Mouse (Mus musculus) urinary bladder, postnatal 25 days (tissue): ENCODE measurements around the gene Auts2.
"Not testable (repeated sequence)": the region's sequence is repeated elsewhere in the genome, so short reads cannot be mapped to it uniquely, and the experiment has no call there.

ENCODE experiments used
- DNase-seq: peaks from one replicate; pipeline ENCODE4 v3.0.0; 2022; ENCODE audit warnings: low spot score

Auts2 gene

DNA sequence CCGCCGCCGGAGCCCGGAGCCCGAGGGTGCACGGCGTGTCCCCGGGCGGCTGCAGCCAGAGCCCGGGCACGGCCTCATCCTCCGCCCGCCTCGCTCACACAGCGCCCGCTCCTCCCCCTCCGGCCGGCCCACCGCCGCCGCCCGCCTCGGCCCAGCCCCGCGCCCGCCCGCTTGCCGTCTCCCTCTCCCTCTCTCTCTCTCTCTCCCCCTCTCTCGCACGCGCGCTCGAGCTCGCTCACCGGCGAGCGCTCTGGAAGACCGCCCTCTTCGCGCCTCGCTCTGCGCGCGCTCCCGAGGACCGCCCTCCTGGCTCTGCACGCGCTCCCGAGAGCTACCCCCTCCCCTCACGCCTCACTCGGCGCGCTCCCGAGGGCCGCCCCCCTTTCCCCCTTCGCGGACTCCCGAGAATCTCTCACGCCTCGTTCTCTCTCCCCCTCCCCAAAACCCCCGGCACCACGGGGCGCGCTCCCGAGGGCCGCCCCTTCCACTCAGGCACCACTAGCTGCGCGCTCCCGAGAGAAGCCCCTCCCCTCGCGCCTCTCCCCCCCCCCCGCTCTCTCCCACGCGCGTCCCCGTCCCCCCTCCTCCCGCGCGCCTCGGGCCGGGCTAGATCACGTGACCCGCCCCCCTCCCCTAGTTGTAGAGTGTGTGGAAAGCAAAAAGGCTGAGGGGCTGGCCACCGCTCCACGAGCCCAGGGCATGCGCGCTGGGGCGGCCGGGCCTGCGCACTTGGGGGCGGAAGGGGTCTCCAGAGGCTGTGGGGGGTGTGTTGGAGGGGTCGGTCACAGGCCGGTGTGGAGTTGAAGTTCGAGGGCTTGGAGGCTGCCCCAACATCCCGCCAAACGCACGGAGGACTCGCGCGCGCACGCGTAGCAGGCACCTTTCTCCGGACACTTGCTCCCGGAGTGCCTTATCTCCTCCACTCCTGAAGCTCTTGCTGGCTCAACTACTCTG lies at the start of gene Auts2:
TSS of gene Auts2 (minus strand) at position 227 of the 954 bp plus-strand sequence.
- peak; percentile 80 for DNase-seq

- no peak for DNase-seq
These were observed 48.9 kb upstream of the Auts2 start for GRCm38 (mm10) chr5:132591721-132592695.

GRCm38 (mm10) chr5:132579774-132580173 lies 36.6 kb upstream of the Auts2 start:
- DNase-seq, result no peak

- DNase-seq, result not testable (repeated sequence)
These were observed 17.6 kb upstream of the Auts2 start for GRCm38 (mm10) chr5:132560771-132561170.

DNA sequence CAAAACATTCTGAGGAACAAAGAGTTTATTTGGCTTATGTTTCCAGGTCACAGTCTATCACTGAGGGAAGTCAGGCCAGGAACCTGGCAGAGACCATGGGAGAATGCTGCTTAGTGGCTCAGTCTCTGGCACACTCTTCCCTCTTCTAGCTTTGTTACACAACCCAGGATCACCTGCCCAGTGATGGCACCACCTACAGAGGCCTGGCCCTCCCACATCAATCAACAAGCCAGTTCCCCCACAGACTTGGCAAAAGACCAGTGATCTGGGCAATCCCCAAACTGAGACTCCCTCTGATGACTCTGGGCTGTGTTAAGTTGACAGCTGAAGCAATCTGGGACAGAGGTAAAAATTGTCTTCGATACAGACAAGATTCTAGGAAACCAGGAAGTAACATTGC lies 2.6 kb upstream of the Auts2 start:
- DNase-seq, result no peak

GRCm38 (mm10) chr5:132544176-132544995 lies 1.2 kb upstream of the Auts2 start:
- peak; percentile 10 for DNase-seq

DNA sequence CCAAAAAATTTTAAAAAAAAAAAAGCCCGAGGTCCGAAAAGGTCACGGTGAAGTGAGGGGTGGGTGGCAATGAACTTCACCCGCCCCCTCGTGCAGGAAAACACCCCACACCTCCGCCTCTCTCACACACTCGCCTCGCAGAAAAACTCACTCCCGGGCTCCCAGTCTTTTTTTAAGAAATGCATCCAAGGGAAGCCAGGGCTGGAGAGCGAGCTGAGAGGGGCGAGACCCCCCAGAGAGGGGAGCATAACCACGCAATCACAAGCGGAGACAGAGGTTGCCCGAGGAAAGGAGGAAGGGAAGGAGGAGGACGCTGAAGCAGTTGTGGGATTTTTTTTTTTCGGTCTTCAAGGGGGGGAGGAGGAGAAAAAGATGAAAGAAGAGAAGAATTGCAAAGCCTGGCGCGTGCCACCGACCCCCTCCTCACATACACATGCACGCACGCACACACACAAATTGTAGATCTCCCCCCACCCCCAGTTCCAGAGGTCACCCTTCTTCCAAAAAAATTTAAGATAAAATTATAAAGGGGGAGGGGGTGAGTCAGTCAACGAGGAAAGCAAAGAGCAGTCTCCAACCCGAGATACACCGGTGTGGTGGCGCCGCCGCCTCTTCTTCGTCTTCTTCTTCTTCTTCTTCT lies 643 bp downstream of the Auts2 start:
- no peak for DNase-seq

DNA sequence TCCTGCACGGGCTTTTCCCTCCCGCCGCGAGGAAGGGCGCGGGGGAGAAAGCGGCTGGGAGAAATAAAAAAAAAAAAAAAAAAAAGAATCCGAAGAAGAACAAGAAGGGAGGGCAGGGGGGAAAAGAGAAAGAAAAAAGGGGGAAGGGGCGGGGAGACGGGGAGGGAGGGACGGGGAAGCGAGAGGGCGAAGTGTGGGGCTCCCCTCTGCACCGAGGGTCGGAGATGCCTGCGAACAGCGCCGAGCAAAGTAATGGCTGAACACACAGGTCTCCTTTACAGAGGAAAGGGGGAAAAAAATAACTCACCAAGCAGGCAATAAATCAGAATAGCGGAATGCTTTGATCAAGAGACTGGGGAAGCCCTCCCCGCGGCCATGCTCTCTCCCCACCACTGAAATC lies 1.2 kb downstream of the Auts2 start:
- DNase-seq, result no peak

DNA sequence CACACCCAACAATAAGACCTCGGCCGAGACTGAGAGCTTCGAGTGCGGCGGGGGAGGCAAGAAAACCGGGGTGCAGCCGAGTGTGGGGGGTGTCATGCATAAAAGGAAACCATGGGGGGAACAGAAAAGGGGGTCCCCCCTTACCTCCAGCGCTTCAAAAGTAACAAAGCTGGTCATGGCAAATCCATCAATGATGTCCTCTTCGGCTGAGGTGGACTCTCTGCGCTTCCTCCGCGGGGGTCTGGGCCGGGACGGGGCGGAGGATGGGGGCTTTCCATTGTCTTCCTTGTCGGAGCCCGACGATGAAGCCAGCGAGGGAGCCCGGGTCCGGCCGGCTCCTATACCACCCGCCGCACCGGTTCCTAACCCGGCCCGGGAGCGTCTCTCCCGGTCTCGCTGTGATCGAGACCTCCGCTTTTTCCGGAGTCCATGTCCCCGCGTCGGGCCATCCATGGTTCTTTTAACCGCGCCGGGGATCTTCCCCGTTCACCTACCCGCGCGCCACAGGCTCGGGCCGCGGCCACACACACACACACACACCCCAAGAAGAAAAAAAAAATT lies 1.7 kb downstream of the Auts2 start:
- no peak for DNase-seq

GRCm38 (mm10) chr5:132540841-132541311 lies 2.3 kb downstream of the Auts2 start:
- no peak for DNase-seq

DNA sequence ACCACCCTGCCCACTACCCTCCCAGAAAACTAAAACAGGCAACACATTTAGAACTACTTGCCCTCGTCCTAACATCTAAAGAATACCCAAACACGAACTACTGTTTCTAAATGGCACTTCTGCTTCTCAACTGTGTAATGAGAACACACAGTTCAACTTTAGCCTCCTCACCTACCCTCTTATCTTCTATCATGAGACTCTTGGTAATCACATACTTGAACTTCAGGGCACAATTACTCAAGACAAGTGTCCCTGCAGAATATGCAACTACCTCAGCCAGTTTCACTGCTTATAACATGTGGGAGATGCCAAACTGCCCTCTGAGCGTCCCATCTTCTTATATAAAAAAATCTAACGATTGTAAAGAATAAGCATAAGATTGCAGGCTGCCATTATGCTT lies 5.7 kb downstream of the Auts2 start:
- no peak for DNase-seq

DNA sequence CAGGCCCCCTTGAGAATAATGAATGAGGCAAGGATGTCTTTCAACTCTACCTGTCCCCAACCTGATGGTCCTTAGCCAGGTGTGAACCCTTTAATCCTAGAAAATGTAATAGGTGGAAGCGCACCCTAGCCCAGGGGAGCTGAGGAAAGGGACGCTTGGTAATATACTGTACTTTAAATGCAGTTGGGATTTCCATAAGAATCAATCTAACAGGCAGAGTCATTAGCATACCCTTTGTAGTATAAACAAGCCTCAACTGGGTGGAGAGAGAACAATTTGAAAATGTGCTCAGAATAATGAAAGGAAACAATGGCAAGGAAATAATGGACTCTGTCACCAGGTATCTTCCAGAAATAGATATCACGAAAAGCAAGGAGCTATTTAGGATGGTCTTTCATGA lies 16.7 kb downstream of the Auts2 start:
- no peak for DNase-seq

DNA sequence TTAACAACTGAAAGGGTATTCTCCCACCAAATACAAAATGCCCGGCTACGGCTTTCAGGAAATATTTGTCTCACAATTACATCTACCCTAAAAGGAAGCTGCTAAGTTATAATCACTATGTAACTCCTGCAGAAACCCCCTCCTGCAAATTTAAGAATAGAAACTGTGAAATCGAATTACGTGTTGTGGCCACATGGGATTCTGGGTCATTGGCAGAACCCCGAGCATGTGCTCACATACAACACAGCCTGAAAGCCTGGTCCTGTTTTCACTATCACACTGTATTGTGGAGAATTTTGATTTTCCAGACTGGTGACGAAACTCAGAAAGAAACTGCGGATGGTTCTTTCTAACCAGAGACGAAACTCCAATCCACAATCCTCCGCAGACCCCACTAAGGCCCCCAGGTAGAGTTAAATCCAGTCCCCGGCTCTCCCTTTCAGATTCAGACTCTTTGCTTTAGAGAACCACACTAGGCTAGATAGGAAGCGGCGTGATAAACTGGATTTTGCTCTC lies 21.7 kb downstream of the Auts2 start:
- DNase-seq, result no peak

- DNase-seq, result no peak
These were observed 25.3 kb downstream of the Auts2 start for GRCm38 (mm10) chr5:132517879-132518278.

DNA sequence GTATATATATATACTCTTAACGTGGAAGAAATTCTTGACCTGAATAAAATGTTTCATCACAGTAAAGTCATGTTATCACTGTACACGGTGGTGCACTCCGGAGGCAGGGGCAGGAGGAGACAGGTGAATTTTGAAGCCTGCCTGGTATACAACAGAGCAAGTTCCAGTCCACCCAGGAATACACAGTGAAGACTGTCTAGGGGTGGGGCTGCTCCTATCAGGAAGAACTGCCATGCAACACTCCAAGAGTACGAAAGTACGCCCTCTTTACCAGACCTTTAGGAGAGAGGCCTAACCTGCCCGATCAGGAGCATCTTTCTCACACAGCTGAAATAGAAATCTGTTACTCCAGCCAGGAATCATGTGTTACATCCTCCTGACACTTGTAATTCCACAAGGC lies 28.6 kb downstream of the Auts2 start:
- no peak for DNase-seq

DNA sequence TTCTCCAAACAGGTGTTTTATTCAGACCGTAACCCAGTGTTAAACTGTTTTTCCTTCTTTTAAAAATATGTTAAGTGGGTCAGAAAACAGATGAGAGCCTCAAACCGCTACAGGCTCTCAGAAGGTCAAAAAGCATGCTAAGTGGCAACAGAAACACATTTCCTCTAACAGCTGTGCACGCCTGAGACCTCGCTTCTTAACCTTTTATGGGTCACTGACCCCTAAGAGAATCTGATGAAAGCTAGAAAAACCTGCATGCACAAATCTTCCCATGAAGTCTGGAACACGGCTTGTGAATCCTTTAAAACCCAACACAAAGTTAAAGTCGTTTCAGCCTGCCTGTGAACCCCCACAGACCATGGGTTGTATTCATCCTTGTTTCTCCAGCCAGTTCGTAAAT lies 29.9 kb downstream of the Auts2 start:
- no peak for DNase-seq

DNA sequence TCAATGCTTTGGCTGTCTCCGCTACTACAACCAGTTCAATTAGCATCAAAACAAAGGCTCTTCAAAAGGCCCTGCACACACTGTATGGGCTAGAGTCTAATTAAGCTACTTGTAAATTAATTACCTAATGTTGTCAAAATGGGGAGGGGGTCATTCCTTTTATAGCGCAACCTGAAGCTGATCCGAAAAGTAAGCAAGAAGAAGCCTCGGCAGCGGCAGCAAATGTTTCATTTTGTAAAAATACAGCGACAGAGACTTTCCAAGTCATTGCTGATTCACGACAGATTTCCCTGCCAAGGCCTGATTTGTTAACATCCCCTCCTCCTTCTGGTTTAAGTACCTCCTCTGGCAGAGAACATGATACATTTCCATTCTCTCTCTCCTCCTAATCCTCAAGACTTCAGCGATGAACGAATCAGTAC lies 33.7 kb downstream of the Auts2 start:
- DNase-seq, result no peak

- DNase-seq, result no peak
These were observed 38.3 kb downstream of the Auts2 start for GRCm38 (mm10) chr5:132504893-132505292.

- DNase-seq, result no peak
These were observed 39.7 kb downstream of the Auts2 start for GRCm38 (mm10) chr5:132503431-132503830.

- DNase-seq, result no peak
These were observed 41.1 kb downstream of the Auts2 start for GRCm38 (mm10) chr5:132502036-132502435.
